Mouse (Mus musculus) MEL (cell line): ENCODE measurements around the gene 1700010B08Rik. TPM values are rescaled to one million over a fixed set of nuclear protein-coding genes. Genes with fewer than 3 reads are reported as not detected.

ENCODE experiments used
- DNase-seq: peaks from one replicate; pipeline ENCODE4 v3.0.0; 2011; ENCODE audit warnings: low read depth, low spot score
- H3K27ac ChIP-seq: 2 replicates; pipeline ENCODE4 v1.5.1; 2012; ENCODE audit warnings: low read depth, mild to moderate bottlenecking, control low read depth, low read length, moderate library complexity; ENCODE audit not compliant: control insufficient read depth
- H3K27me3 ChIP-seq, 2 experiments: fragments of 150-350 bp in 1 of 2; sonication (generic) in 1 of 2; 2 replicates each; pipeline ENCODE4 v1.6.1; 2012; ENCODE audit warnings: low read length in 2 of 2, mild to moderate bottlenecking in 2 of 2, improper control_type of control experiment in 1 of 2, moderate library complexity in 1 of 2; ENCODE audit not compliant: insufficient read depth in 2 of 2, control insufficient read depth in 1 of 2
- H3K36me3 ChIP-seq, 2 experiments: 2 replicates each; pipeline ENCODE4 v1.6.1; 2012 to 2014; ENCODE audit warnings: low read length in 2 of 2, improper control_type of control experiment in 1 of 2, inconsistent platforms in 1 of 2, mild to moderate bottlenecking in 1 of 2; ENCODE audit not compliant: insufficient read depth in 2 of 2, control insufficient read depth in 1 of 2
- H3K4me1 ChIP-seq, 2 experiments: fragments of 150-350 bp in 1 of 2; sonication (generic) in 1 of 2; 2 replicates each; pipeline ENCODE4 v1.6.1; 2012; ENCODE audit warnings: low read length in 2 of 2, improper control_type of control experiment in 1 of 2, mild to moderate bottlenecking in 1 of 2; ENCODE audit not compliant: insufficient read depth in 2 of 2, control insufficient read depth in 1 of 2
- H3K4me3 ChIP-seq, 2 experiments: fragments of 150-350 bp in 1 of 2; sonication (generic) in 1 of 2; 2 replicates each; pipeline ENCODE4 v1.5.1; 2012; ENCODE audit warnings: low read depth in 2 of 2, low read length in 2 of 2, mild to moderate bottlenecking in 2 of 2, moderate library complexity in 2 of 2, control low read depth in 1 of 2, improper control_type of control experiment in 1 of 2; ENCODE audit not compliant: control insufficient read depth in 1 of 2, insufficient read depth in 1 of 2
- H3K79me2 ChIP-seq: 2 replicates; pipeline ENCODE4 v1.6.1; 2012; ENCODE audit warnings: mild to moderate bottlenecking, low read length, moderate library complexity; ENCODE audit not compliant: control insufficient read depth, poor library complexity, insufficient read depth
- H3K9ac ChIP-seq: 2 replicates; pipeline ENCODE4 v1.6.1; 2012; ENCODE audit warnings: low read depth, mild to moderate bottlenecking, control low read depth, low read length, moderate library complexity; ENCODE audit not compliant: control insufficient read depth, poor library complexity, severe bottlenecking
- H3K9me3 ChIP-seq: fragments of 150-350 bp; sonication (generic); replicated peaks from 2 replicates; pipeline ENCODE4 v1.6.1; 2012; ENCODE audit warnings: mild to moderate bottlenecking, low read length, improper control_type of control experiment, moderate library complexity; ENCODE audit not compliant: insufficient read depth
- BHLHE40 ChIP-seq: IDR thresholded peaks from 2 replicates; pipeline ENCODE4 v1.6.1; 2012; ENCODE audit warnings: low read depth, mild to moderate bottlenecking, inconsistent platforms, low read length, improper control_type of control experiment, borderline replicate concordance
- CHD1 ChIP-seq: IDR thresholded peaks from 2 replicates; pipeline ENCODE4 v1.6.1; 2012; ENCODE audit warnings: low read depth, mild to moderate bottlenecking, inconsistent platforms, low read length, improper control_type of control experiment
- CHD2 ChIP-seq: IDR thresholded peaks from 2 replicates; pipeline ENCODE4 v1.6.1; 2011; ENCODE audit warnings: low read length, improper control_type of control experiment
- CTCF ChIP-seq, 3 experiments: IDR thresholded peaks in 2 of 3; conservative IDR thresholded peaks in 1 of 3; 2 replicates each; pipeline ENCODE4 v1.5.1; 2011 to 2012; ENCODE audit warnings: low read length in 3 of 3, low read depth in 2 of 3, mild to moderate bottlenecking in 2 of 3, improper control_type of control experiment in 1 of 3, inconsistent platforms in 1 of 3, mixed read lengths in 1 of 3, moderate library complexity in 1 of 3; ENCODE audit not compliant: control insufficient read depth in 1 of 3, insufficient read depth in 1 of 3, poor library complexity in 1 of 3, severe bottlenecking in 1 of 3
- E2F4 ChIP-seq: IDR thresholded peaks from 2 replicates; pipeline ENCODE4 v1.6.1; 2011; ENCODE audit warnings: low read depth, low read length, improper control_type of control experiment, borderline replicate concordance
- GATA1 ChIP-seq: IDR thresholded peaks from 2 replicates; pipeline ENCODE4 v1.6.1; 2011; ENCODE audit warnings: low read depth, low read length, improper control_type of control experiment
- JUND ChIP-seq: IDR thresholded peaks from 2 replicates; pipeline ENCODE4 v1.6.1; 2011; ENCODE audit warnings: low read depth, mild to moderate bottlenecking, improper control_type of control experiment, low read length
- KAT2A ChIP-seq: conservative IDR thresholded peaks from 2 replicates; pipeline ENCODE4 v1.6.1; 2012; ENCODE audit warnings: low read depth, low read length, improper control_type of control experiment, inconsistent platforms
- MAX ChIP-seq: IDR thresholded peaks from 2 replicates; pipeline ENCODE4 v1.6.1; 2011; ENCODE audit warnings: low read length, improper control_type of control experiment
- MAZ ChIP-seq: IDR thresholded peaks from 2 replicates; pipeline ENCODE4 v1.6.1; 2012; ENCODE audit warnings: low read depth, mild to moderate bottlenecking, inconsistent platforms, low read length, improper control_type of control experiment
- MEF2A ChIP-seq: IDR thresholded peaks from 2 replicates; pipeline ENCODE4 v1.6.1; 2014; ENCODE audit warnings: low read depth, mild to moderate bottlenecking, inconsistent platforms, low read length, improper control_type of control experiment; ENCODE audit not compliant: poor library complexity, insufficient replicate concordance, severe bottlenecking; ENCODE audit errors: extremely low read depth
- MYB ChIP-seq: IDR thresholded peaks from 2 replicates; pipeline ENCODE4 v1.6.1; 2011; ENCODE audit warnings: mild to moderate bottlenecking, low read depth, low read length, improper control_type of control experiment
- NRF1 ChIP-seq: IDR thresholded peaks from 2 replicates; pipeline ENCODE4 v1.6.1; 2014; ENCODE audit warnings: low read depth, mild to moderate bottlenecking, inconsistent platforms, low read length, improper control_type of control experiment, moderate library complexity; ENCODE audit not compliant: poor library complexity, insufficient read depth, severe bottlenecking
- POLR2A ChIP-seq, 2 experiments: IDR thresholded peaks; 2 replicates each; pipeline ENCODE4 v1.6.1; 2011 to 2012; ENCODE audit warnings: low read length in 2 of 2, mild to moderate bottlenecking in 2 of 2, control low read depth in 1 of 2, improper control_type of control experiment in 1 of 2, low read depth in 1 of 2, moderate library complexity in 1 of 2; ENCODE audit not compliant: control insufficient read depth in 1 of 2, insufficient read depth in 1 of 2, poor library complexity in 1 of 2
- POLR2AphosphoS5 ChIP-seq: IDR thresholded peaks from 2 replicates; pipeline ENCODE4 v1.6.1; 2012; ENCODE audit warnings: low read depth, borderline replicate concordance, mild to moderate bottlenecking, inconsistent platforms, low read length, moderate library complexity, mixed read lengths
- RAD21 ChIP-seq: IDR thresholded peaks from 2 replicates; pipeline ENCODE4 v1.6.1; 2011; ENCODE audit warnings: mild to moderate bottlenecking, low read depth, low read length, improper control_type of control experiment
- RCOR1 ChIP-seq: IDR thresholded peaks from 2 replicates; pipeline ENCODE4 v1.6.1; 2012; ENCODE audit warnings: low read depth, mild to moderate bottlenecking, inconsistent platforms, low read length, improper control_type of control experiment
- SMC3 ChIP-seq: IDR thresholded peaks from 2 replicates; pipeline ENCODE4 v1.6.1; 2011; ENCODE audit warnings: low read depth, low read length, improper control_type of control experiment
- TAL1 ChIP-seq: IDR thresholded peaks from 2 replicates; pipeline ENCODE4 v1.6.1; 2012; ENCODE audit warnings: mild to moderate bottlenecking, inconsistent platforms, low read length, moderate library complexity, mixed read lengths
- TBP ChIP-seq: IDR thresholded peaks from 2 replicates; pipeline ENCODE4 v1.8.0; 2011; ENCODE audit warnings: low read depth, low read length, improper control_type of control experiment
- TCF12 ChIP-seq: IDR thresholded peaks from 2 replicates; pipeline ENCODE4 v1.6.1; 2014; ENCODE audit warnings: low read depth, mild to moderate bottlenecking, inconsistent platforms, low read length, improper control_type of control experiment, moderate library complexity
- UBTF ChIP-seq: IDR thresholded peaks from 2 replicates; pipeline ENCODE4 v1.6.1; 2012; ENCODE audit warnings: low read depth, mild to moderate bottlenecking, inconsistent platforms, low read length, improper control_type of control experiment, moderate library complexity, borderline replicate concordance; ENCODE audit not compliant: insufficient read depth
- ZC3H11A ChIP-seq: IDR thresholded peaks from 2 replicates; pipeline ENCODE4 v1.6.1; 2012; ENCODE audit warnings: low read depth, mild to moderate bottlenecking, inconsistent platforms, low read length, improper control_type of control experiment
- ZKSCAN1 ChIP-seq: IDR thresholded peaks from 2 replicates; pipeline ENCODE4 v1.6.1; 2012; ENCODE audit warnings: low read depth, mild to moderate bottlenecking, inconsistent platforms, low read length, improper control_type of control experiment, moderate library complexity
- polyA plus RNA-seq, 2 experiments: library from polyadenylated mRNA; stranded (reverse) in 1 of 2; unstranded in 1 of 2; fragments of >175 nt in 1 of 2; fragments of >200 nt in 1 of 2; gene quantifications; 2 replicates each; pipeline versions ENCODE4 v1.2.1 to v1.2.4; 2012; ENCODE audit warnings: low replicate concordance in 2 of 2, low read depth in 1 of 2; ENCODE audit not compliant: insufficient read length in 2 of 2, insufficient read depth in 1 of 2, missing spikeins in 1 of 2
- total RNA-seq: library from RNA; depleted of rRNA; stranded (reverse); fragments of 300-350 nt; gene quantifications from 2 replicates; pipeline ENCODE4 v1.2.3, GENCODE M21; 2012

Gene 1700010B08Rik
- total and polyA plus RNA-seq, 3 experiments, result not detected

DNA sequence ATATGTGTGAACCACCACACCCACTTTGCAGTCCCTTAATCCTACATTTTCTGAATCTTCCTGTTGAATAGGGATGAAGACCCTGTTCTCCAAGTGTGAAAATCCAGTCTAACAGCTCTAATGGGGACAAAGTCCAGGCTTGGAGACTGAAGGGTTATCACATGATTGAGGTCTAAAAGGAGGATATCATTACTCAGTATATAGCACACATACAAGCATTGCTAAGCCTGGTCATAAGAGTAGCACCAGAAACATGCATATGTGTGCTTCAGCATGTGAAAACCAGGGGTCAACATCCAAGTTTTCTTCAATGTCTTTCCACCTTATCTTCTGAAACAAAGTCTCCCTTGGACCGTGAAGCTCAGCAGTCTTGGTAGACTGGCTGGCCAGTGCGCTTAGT, 40.6 kb upstream of the 1700010B08Rik start:
- Histone ChIP-seq H3K4me1 (0 out of 4 replicates have a peak, but pooled peaks cover 0 to 3% of the 10 kb centered on the region in 2 experiments), H3K27ac (no peak overlapping the region), H3K27me3 (no peaks in the 10 kb centered on the region), H3K36me3 (peaks cover 3 to 11% of the 10 kb centered on the region in 2 experiments), H3K9me3 (no peaks in the 10 kb centered on the region), H3K4me3 (no peak overlapping the region), H3K79me2 (peaks cover 14% of the 10 kb centered on the region), H3K9ac (no peak overlapping the region)
- DNase-seq, result no peak
- TF ChIP-seq ZKSCAN1, result no peak
- TF ChIP-seq ZC3H11A, result no peak
- no peak for TF ChIP-seq TBP
- TF ChIP-seq MEF2A, result no peak
- TF ChIP-seq KAT2A, result no peak
- no peak for TF ChIP-seq MYB
- TF ChIP-seq MAZ, result no peak
- TF ChIP-seq TAL1, result no peak
- TF ChIP-seq NRF1, result no peak
- no peak for TF ChIP-seq SMC3
- TF ChIP-seq CHD2, result no peak
- TF ChIP-seq GATA1, result no peak
- TF ChIP-seq E2F4, result no peak
- no peak for TF ChIP-seq RAD21
- no peak for TF ChIP-seq POLR2AphosphoS5
- no peak for TF ChIP-seq CHD1
- no peak for TF ChIP-seq UBTF
- TF ChIP-seq, all 39 proteins: peak for 0

DNA sequence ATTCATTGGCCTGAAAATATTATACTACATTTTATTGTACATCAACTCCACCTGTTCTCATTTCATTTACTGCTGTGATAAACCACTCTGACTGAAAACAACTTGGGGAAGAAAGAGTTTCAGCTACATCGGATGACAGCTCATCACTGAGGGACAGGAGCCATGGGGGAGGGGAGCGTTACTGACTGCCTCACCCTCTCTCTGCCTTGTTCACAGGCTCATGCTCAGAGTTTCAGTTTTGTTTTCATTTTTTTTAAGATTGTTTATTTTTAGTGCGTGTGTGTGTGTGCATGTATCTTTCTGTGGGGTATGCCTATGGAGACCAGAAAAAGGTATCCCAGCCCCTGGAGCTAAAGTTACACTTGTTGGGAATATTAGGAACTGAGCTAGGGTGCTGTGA, 40.0 kb upstream of the 1700010B08Rik start:
- H3K27ac ChIP-seq, result no peak overlapping the region
- H3K4me3 ChIP-seq, result no peak overlapping the region
- H3K4me1 ChIP-seq, result no peaks in the 10 kb centered on the region
- H3K79me2 ChIP-seq, result peaks cover 13% of the 10 kb centered on the region
- no peaks in the 10 kb centered on the region for H3K27me3 ChIP-seq
- no peak for TF ChIP-seq BHLHE40
- no peak for TF ChIP-seq UBTF
- TF ChIP-seq TBP, result no peak
- no peak for TF ChIP-seq RCOR1
- TF ChIP-seq KAT2A, result no peak
- TF ChIP-seq MAZ, result no peak
- TF ChIP-seq TAL1, result no peak
- no peak for TF ChIP-seq JUND
- no peak for TF ChIP-seq CTCF (IDR thresholded peaks at IDR 0.05 in 2 of 3, conservative IDR thresholded peaks at IDR 0.05 in 1 of 3; ENCODE audit: control insufficient read depth in 1 of 3, insufficient read depth in 1 of 3, low read depth in 2 of 3, low read length in 3 of 3, poor library complexity in 1 of 3, severe bottlenecking in 1 of 3)
- no peak for TF ChIP-seq ZKSCAN1
- TF ChIP-seq MAX, result no peak
- no peak for TF ChIP-seq CHD2
- TF ChIP-seq MYB, result no peak
- TF ChIP-seq POLR2A (IDR thresholded peaks at IDR 0.05; ENCODE audit: control insufficient read depth in 1 of 2, insufficient read depth in 1 of 2, low read depth in 1 of 2, low read length in 2 of 2, poor library complexity in 1 of 2), result no peak
- TF ChIP-seq POLR2AphosphoS5, result no peak
- no peak for TF ChIP-seq TCF12
- H3K36me3 ChIP-seq, result peaks cover 0 to 8% of the 10 kb centered on the region in 2 experiments; a peak in 2 of 4 replicates
- H3K9me3 ChIP-seq, result no peaks in the 10 kb centered on the region
- H3K9ac ChIP-seq, result no peak overlapping the region
- no peak for DNase-seq
